Mouse (Mus musculus) left cerebral cortex, adult 18-20 months (tissue): ENCODE data around the gene Kpnb1. TPM values are rescaled to one million over a fixed set of nuclear protein-coding genes. Genes with fewer than 3 reads are reported as not detected.
"Not testable (repeated sequence)": the region's sequence is repeated elsewhere in the genome, so short reads cannot be mapped to it uniquely, and the experiment has no call there.

Source experiments
- DNase-seq, 2 experiments: peaks; one replicate each; pipeline ENCODE4 v3.0.0; 2021 to 2022; ENCODE audit warnings: low spot score in 2 of 2, mixed read lengths in 1 of 2
- long read RNA-seq, 2 experiments: library from polyadenylated mRNA; stranded (forward); transcript quantifications; one replicate each; pipeline ENCODE4 v2.0.0; 2021
- total RNA-seq, 2 experiments: library from RNA; stranded (reverse); gene quantifications; 2 replicates each; pipeline ENCODE4 v1.2.3; 2021

Gene Kpnb1
- 100 to 1,000 TPM; 118 to 121 TPM for total RNA-seq
- long read RNA-seq, experiment 1, full-length matches to known transcripts: 14 of 43 reads
- long read RNA-seq, experiment 1, partial matches to known transcripts: 10 of 43 reads
- long read RNA-seq, experiment 1, other reads (novel, unspliced or antisense): 19 of 43 reads
- long read RNA-seq, experiment 2, full-length matches to known transcripts: 5 of 33 reads
- long read RNA-seq, experiment 2, partial matches to known transcripts: 7 of 33 reads
- long read RNA-seq, experiment 2, other reads (novel, unspliced or antisense): 21 of 33 reads

DNA sequence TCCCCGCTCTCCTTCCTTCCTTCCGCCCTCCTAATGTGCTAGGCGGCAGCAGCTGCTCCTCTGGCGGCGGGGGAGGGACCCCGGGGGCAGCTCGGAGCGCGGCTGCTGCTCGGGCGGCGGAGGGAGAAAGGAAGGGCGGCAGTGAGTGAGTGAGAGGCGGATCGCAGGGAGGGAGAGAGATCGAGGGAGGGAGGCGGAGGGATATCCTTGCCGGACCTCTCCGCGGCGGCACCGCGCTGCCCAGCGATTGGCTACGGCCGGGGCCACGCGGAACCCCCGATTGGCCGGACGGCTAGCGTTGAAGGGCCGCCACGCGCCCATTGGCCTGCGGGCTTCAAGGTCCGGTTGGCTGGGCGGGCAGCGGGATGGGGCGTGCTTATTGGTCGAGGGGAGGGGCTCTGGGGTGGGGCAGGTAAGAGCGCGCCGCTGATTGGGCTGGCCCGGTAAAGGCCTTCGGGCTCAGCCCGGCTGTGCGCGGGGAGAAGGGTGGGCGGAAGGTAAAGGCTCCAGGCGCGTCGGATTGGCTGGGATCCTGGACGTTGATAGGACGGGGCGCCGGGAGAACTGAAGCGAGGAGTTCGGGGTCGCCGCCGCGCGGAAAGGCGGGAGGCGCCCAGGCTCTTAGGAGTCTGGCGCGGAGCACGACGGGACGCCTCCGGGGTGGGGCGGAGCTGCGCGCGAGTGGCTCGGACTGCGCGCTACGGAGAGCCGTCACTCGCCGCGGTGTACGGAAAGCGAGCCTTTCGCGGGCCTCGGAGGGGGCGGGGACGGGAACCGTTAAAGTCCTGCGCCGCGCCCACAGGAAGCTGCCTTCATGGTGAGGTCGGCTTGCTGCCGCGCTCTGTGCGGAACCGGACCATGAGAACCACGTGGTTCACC lies at the start of gene Kpnb1:
Gene Kpnb1, minus strand, starts transcription at position 118 of the 879 bp plus-strand sequence.
- peak; percentile 96 to 98 for DNase-seq

DNA sequence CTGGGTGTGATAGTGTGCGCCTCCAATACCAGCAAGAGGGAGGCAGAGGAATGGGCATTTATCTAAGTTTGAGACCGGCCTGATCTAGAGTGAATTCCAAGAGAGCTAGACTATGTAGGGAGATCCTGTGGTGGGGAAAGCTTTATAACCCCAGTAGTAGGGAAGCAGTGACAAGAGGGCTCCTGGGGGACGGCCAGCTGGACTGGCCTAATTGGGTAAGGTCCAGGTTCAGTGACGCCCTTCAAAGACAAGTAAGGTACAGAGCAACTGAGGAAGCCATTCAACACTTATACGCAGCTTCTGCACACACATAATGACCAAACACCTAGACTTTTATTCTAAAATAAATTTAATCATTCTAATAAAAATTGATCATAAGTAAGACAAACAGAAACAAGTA lies 44.8 kb upstream of the Kpnb1 start:
- no peak for DNase-seq

DNA sequence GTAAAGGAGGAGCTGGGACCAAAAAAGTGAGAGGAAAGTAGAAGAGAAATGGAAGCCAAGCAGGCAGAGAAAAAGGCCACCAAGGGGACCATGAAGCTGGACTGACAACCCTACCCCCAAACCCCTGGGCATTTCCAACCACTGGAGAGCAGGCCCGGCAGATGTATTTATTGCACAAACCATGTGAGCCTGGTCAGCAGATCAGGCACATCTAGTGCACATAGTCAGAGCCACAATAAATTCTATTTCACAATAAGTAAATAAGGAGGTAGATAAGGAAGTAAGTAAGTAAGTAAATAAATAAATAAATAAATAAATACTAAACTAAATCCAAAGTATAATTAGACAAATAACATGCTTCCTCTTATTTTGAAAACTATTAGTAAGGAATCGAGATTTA lies 41.7 kb upstream of the Kpnb1 start:
- no peak for DNase-seq

DNA sequence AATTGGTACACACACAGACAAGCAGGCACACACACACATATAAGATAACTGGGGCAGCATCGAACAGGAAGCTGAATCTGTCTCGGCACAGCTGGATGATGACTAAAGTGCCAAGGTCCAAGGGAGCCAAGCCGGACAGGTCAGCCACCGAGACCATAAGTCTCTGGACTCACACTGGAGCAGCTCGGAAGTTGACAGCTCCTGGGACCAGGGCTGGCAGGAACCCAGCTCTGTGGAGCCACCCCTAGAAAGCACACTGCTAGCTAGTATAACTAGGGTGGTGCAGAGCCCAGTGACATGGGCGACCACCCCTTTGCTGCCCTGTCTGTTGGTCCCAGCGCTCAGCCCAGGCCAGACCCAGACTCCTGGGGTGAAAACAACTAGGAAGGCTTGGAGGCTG lies 41.3 kb upstream of the Kpnb1 start:
- no peak for DNase-seq

DNA sequence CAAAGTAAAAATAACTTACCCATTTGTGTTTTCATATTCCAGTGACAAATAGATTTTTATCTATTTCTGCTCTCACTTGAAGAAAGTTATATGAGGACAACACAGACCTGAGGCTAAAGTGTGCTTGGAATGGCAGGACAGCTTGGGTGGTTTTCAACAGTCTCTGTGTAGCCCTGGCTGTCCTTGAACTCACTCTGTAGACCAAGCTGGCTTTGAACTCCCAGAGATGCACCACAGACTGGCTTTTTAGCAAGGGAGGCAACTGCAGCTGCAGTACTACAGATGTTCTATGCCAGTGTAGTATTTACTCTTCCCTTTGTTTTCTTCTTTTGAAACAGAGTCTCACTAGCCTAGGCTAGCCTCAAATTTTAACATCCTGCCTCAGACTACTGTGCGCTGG lies 38.5 kb upstream of the Kpnb1 start:
- DNase-seq: no peak

DNA sequence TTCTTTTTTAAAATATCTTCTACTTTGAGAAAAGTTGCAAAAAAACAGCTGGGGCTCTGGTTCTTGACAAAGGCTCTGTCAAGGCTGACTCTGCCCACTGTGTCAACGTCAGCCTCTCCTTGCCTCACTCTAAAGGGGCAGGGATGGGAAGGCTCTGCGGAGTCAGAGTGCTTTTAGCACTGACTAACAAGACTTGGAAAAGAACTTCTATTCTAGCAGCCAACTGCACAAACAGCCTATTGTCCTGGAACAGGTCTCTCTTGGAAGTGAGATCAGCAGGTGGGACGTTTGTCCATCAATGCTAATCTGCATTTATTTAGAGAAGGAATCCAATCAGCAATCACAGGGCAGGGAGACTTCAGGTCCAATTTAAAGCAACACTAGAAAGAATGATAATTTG lies 35.8 kb upstream of the Kpnb1 start:
- DNase-seq: no peak

DNA sequence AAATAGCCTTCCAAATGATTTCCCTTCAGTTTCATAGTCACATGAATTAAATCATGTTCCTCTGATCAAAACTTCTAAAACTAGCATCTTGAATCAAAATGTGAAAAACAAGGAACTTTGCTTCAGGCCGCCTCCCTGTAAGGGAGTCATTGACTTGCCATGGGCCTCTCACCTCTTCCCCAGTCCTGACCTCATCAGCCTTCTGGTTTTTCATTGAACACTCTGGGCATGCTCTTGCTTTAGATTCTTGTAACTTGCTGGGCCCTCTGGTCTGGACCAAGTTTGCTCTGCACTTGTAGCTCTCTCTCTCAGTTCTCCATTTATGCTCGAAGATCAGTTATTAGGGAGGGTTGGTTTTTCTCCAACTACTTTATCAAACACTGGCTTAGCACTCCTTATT lies 33.9 kb upstream of the Kpnb1 start:
- no peak for DNase-seq

DNA sequence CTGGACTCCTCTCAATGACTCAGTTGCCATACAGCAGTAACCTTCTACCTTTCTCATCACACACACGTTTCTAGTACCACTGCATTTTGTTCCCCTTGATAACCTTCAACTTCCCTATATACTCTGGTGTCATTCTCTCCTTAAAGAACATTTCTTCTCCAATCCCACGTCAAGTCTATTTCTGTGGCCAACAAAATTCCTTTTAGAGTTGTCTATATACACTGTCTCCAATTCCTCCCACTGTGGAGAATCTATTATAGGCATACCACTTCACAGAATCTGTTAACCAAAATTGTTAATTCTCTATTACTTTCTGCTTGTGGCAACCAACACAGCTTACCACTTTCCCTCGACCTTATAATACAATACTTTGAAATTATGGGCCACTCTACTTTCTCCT lies 32.5 kb upstream of the Kpnb1 start:
- DNase-seq: no peak

DNA sequence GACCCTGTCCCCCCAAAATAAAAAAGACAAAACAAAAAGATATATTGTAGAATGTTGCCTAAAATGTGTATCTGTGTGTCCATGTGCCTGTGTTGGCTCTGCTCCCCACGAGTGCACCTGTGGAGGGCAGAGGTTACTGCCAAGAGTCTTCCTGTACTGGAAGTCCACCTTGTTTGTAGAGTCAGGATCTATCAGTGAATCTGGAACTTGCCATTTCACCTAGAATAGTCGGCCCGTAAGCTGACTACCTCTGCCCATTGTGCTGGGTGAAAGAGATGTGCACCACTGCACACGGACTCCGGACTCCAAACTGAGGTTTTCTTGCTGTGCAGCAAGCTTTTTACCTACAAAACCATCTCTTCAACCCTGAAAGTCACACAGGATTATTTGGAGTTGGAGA lies 26.7 kb upstream of the Kpnb1 start:
- DNase-seq: no peak

DNA sequence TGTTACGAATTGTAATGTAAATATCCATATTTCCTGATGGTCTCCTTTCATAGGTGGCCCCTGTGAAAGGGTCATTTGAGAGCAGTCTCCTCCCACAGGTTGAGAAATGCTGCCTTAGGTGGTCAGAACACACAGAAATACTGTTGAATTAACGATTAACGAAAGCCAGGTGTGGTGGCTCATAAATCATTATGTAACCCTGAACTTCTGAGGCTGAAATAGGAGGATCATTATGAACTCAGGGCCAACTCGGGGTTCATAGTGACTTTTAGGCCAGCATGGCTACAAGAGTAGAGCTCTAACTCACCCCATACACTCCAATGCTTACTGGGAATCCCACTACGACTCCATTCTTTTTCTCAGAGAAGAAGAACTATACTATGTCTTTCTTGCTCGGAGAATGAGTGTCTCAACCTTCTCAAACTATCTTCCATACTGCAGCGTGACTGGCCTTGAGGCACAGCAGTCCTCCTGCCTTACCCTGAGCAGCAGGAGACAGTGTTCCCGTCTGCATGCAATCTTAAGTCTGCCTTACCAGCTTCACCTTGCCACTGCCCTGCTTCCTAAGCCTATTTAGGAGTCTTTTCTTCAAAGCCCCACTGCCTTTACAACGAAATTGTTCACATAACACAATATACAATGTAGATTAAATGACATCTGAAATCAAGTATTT lies 23.2 kb upstream of the Kpnb1 start:
- no peak for DNase-seq

DNA sequence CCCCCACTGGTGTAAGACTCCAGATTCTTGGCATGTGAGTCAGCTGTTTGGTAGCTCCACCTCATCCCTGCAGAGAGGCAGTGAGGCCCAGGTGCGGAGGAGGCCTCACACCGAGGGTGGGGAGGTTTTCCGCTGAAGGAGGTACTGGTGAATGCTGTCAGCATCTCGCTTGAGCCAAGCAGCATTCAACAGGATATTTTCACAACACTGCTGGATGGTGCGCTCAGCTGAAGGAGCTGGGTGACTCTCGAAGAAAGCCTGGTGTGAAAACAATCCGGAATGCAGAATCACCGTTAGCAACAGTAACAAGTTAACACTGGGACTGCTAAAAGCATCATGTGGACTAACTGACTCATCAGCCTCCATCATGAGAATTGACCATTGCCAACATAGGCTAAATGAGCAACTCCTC lies 19.3 kb upstream of the Kpnb1 start:
- DNase-seq: peak; percentile 55 to 71

DNA sequence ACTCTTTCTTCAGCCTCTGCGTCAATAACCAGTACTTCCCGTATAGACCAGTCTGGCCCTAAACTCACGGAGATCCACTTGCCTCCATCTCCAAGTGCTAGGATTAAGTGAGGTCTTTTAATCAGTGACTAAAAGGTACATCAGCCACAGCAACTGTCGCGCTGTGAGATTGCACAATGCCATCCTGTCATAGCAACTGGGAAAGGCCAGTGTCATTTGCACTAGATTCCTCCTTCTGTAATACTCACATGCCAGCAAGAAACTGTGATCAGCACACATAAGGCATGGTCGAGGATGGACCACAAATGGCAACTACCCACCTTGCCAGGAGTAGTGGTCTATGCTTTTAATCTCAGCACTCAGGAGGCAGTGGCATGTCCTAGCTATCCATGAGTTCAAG lies 11.8 kb upstream of the Kpnb1 start:
- DNase-seq: no peak

DNA sequence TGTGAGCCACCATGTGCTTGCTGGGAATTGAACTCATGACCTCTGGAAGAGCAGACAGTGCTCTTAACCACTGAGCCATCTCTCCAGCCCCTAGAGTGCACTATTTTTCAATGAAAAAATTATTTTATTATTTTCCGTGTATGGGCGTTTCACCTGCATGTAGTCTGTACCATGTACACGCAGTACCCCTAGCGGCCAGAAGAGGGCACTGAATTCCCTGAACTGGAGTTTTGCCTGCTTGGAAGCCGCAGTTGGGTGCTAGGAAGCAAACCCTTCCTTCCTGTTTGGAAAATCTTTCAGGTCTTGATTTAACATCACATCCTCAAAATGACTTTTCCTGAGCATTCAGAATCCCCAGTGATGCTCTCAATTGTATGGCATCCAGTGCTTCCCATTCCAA lies 10.9 kb upstream of the Kpnb1 start:
- peak in 1 of 2 experiments; percentile 37 for DNase-seq

DNA sequence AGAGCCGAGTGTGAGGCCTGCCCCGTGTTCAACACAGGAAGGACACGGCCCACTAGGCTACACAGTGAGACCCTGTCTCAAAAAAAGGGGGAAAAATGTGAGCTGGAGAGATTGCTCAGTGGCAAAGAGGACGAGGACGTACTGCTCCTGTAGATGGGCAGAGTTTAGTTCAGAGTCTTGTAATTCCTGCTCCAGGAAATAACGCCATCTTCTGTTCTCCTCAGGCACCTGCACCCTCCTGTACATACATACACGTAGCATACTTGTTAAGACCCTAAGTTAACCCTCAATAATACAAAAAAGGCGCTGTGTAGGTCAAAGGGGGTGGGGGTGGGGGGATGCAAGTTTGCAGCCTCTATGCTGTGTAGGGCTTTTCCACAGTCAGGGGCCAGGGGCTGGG lies 9.3 kb upstream of the Kpnb1 start:
- no peak for DNase-seq

DNA sequence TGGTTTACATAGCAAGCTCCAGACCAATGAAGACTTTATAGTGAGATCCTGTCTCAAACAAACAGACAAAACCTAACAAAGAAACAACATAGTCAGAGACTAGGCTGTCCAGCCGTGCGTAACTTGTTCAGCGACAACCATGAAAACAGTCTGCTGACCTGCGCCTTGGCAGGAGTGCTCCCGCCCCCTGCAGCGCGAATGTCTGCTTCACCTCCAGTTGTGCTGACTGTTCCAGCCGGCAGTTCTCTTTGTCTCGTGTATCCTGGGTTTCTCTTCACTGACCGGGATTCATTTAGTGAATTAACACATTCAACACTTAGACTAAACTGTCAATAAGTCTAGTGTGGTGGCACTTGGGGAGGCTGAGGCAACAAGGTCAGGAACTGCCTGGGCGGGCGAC lies 8.9 kb upstream of the Kpnb1 start:
- no peak for DNase-seq

DNA sequence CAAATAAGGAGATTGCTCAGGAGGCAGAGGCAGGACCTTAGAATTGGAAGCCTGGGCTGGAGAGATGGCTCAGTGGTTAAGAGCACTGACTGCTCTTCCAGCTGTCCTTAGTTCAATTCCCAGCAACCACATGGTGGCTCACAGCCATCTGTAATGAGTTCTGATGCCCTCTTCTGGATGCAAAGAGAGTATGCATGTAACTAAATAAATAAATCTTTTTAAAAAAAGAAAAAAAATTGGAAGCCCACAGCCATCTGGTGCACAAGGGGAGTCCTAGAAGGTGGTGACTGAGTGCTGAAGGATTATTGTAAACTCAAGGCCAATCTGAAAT lies 4.9 kb upstream of the Kpnb1 start:
- DNase-seq: no peak

DNA sequence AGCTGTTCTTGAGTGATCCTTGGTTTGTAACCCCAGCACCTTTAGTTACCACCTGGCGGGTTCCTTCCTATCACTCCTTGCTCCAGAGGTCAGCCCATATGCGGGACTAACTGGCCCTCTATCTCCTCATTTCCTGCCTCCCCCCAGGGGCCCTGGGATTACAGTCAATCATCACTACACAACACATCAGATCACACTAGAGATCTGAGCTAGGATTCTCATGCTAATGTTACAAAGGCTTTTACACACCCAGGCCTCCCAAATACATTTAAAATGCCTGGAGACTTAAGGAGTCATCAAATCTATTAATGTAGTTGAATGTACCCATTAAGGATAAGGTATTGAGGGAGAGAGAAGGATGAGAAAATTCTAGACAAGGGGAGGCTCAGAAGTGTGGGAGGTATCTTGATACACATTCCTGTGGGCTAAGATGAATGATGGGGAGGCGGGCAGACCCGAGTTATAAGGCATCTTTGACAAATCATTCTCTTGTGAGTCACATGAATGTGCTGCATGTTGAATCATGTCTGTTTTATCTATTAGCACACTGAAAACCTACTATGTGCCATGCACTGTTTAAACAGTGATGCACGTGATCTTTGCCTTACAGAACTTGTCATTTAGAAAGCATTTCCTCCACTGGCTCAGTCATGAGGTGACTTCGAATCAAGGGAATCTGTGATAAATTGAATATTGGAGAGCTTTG lies 4.4 kb upstream of the Kpnb1 start:
- DNase-seq: no peak

DNA sequence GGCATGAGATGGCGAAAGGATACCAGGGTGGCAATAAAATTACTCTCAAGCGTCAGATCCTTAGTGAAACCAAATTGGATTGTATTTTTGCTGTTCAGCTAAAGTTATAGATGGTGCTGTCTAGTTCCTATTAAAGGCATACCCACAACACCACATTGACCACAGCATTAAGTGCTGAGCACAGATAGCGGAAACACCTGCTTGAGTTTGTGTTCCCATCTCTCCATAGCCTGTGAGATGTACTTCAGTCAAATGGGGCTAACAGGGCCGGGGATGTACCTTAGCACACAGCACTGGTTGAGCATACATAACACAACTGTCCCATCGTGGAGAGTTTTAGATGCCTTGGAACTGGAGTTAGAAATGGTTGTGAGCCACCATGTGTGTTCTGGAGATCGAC lies 3.3 kb upstream of the Kpnb1 start:
- DNase-seq: no peak

DNA sequence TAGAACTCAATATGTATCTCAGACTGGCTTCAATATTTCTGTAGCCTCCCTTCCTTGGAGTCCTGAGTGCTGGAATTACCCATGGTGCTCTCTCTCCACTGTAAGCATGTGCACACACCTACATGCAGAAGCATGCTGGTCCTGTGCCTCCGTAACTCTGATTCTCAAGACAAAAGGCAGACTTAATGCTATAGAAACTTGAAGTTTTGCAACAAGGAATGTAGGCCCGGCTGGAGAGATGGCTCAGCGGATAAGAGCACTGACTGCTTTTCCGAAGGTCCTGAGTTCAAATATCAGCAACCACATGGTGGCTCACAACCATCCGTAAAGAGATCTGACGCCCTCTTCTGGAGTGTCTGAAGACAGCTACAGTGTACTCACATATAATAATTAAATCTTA lies 2.0 kb upstream of the Kpnb1 start:
- not testable (repeated sequence) for DNase-seq

DNA sequence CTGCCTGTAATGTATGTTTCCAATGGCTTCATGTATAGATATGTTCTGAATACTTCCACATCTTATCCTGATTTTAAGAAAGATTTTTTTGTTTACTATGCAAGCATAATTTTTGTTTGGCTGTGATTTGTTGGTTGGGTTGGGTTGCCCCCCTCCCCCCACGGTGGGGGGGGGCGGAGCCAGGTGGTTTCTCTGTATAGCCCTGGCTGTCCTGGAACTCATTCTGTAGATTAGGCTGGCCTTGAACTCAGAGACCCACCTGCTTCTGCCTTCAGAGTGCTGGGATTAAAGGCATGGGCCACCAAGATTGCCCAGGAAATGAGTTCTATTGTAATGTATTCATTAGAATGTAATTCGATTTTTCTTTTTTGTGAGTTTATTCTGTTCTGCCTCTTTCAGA lies 1.6 kb upstream of the Kpnb1 start:
- no peak for DNase-seq

DNA sequence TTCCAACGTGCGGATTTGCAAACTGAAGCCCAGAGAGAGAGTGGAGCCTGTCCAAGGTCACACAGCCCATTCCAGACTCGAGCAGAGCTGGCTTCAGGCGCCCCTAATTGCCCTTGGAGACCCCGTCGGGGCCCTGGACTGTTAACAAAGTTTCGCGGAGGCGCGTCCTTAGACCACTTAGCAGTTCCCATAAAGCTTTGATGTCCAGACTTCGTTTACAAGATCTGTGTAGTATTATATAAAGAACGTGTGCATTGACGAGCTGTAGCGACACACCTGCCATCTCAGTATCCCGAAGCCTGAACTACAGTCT lies 918 bp upstream of the Kpnb1 start:
- DNase-seq: no peak
